Mouse (Mus musculus): Measurements from ENCODE around the gene 1700003E16Rik. TPM values are rescaled to one million over a fixed set of nuclear protein-coding genes. Genes with fewer than 3 reads are reported as not detected.

The 1700003E16Rik gene
- polyA plus RNA-seq, 1 experiment, result not detected

GRCm38 (mm10) chr6:83127419-83127818 is 28.8 kb upstream of the 1700003E16Rik start:
- H3K4me1 ChIP-seq (ENCODE audit: control insufficient read depth, insufficient read depth, low read length), result peaks cover 21% of the 10 kb centered on the region
- TF ChIP-seq CTCF (IDR thresholded peaks at IDR 0.05; ENCODE audit: low read depth, low read length), result no peak
- no peak for TF ChIP-seq POLR2A (IDR thresholded peaks at IDR 0.05; ENCODE audit: borderline replicate concordance, low read depth, low read length)
- H3K27ac ChIP-seq (ENCODE audit: insufficient read depth, low read depth, low read length), result no peak overlapping the region
- no peak overlapping the region for H3K4me3 ChIP-seq (ENCODE audit: insufficient read depth, low read length)

GRCm38 (mm10) chr6:83131469-83132034 is 24.7 kb upstream of the 1700003E16Rik start:
- no peak overlapping the region for H3K4me3 ChIP-seq (ENCODE audit: insufficient read depth, low read length)
- peaks cover 40% of the 10 kb centered on the region for H3K4me1 ChIP-seq (ENCODE audit: control insufficient read depth, insufficient read depth, low read length)
- TF ChIP-seq CTCF (IDR thresholded peaks at IDR 0.05; ENCODE audit: low read depth, low read length) (no peak), POLR2A (IDR thresholded peaks at IDR 0.05; ENCODE audit: borderline replicate concordance, low read depth, low read length) (no peak)
- peak overlapping the region; percentile 82 for H3K27ac ChIP-seq (ENCODE audit: insufficient read depth, low read depth, low read length)

DNA sequence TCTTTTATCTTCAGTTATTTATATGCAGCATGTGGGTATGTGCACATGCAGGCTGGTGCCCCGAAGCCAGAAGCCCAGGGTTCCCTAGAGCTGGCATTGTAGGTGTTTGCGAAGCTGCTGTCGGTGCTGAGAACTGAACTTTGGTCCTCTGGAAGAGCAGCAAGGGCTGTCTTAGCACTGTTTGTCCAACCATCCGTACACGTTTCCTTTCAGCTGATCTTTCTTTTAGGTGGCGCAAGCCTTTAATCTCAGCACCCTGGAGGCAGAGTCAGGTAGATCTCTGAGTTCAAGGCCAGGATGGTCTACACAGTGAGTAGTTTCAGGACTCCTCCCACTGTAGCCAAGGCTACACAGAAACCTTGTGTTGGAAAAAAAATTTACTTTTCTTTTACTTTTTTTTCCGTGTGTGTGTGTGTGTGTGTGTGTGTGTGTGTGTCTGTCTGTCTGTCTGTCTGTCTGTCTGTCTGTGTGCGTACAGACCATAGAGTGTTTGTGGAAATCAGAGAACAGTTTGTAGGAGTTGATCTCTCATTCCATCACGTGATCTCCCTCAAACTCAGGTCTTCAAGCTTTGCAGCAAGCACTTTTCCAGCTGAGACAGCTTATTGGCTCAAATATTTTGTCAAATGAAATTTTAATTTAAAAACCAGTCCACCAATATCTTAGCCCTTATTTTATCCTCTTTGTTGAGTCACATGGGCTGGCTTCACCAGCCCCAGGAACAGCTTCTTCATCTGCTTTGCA is 23.9 kb upstream of the 1700003E16Rik start:
- no peak for TF ChIP-seq POLR2A (IDR thresholded peaks at IDR 0.05; ENCODE audit: borderline replicate concordance, low read depth, low read length)
- TF ChIP-seq CTCF (IDR thresholded peaks at IDR 0.05; ENCODE audit: low read depth, low read length), result no peak

GRCm38 (mm10) chr6:83134226-83134625 is 22.0 kb upstream of the 1700003E16Rik start:
- Histone ChIP-seq H3K4me3 (ENCODE audit: insufficient read depth, low read length) (no peak overlapping the region), H3K27ac (ENCODE audit: insufficient read depth, low read depth, low read length) (no peak overlapping the region), H3K4me1 (ENCODE audit: control insufficient read depth, insufficient read depth, low read length) (peaks cover 45% of the 10 kb centered on the region)
- no peak for TF ChIP-seq CTCF (IDR thresholded peaks at IDR 0.05; ENCODE audit: low read depth, low read length)
- no peak for TF ChIP-seq POLR2A (IDR thresholded peaks at IDR 0.05; ENCODE audit: borderline replicate concordance, low read depth, low read length)

More for the DNA sequence above, 23.9 kb upstream of the 1700003E16Rik start:
- Histone ChIP-seq H3K4me3 (ENCODE audit: insufficient read depth, low read length) (no peak overlapping the region), H3K27ac (ENCODE audit: insufficient read depth, low read depth, low read length) (peak overlapping the region; percentile 68), H3K4me1 (ENCODE audit: control insufficient read depth, insufficient read depth, low read length) (peaks cover 40% of the 10 kb centered on the region)

DNA sequence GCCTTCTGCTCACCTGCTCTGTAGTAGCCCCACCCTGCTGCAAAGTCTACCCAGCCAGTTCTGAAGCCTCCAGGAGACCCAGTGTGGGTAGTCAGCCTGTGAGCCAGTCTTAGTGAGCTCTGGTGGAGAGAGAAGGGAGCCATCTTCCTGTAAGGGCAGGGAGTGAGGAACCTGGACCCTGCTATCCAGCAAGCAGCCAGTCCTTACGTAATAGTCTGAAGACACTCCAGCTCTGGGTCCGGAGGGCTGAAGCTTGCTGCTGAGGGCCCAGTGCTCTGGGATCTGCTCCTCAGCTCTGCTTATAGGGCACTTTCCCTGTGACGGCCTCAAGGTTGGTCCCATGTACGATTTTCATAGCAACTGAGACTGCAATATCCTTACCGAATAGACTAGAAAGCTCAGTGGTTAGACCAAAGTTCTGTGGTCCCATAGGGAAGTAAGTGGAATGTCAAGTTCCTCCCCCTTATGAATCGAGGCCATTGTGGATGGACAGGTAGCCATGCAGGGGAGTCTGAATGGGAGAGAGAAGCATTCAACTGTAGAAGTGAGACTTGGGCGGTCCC is 21.2 kb upstream of the 1700003E16Rik start, which contains the start of gene Rtkn:
Gene Rtkn, plus strand, starts transcription at position 513 of the 563 bp plus-strand sequence.
- TF ChIP-seq POLR2A (IDR thresholded peaks at IDR 0.05; ENCODE audit: borderline replicate concordance, low read depth, low read length), result no peak
- TF ChIP-seq CTCF (IDR thresholded peaks at IDR 0.05; ENCODE audit: low read depth, low read length), result no peak
- Histone ChIP-seq H3K4me1 (ENCODE audit: control insufficient read depth, insufficient read depth, low read length) (peaks cover 45% of the 10 kb centered on the region), H3K4me3 (ENCODE audit: insufficient read depth, low read length) (peak within 1 kb of the TSS; percentile 64; the same call in 1 of the 2 replicates), H3K27ac (ENCODE audit: insufficient read depth, low read depth, low read length) (no peak within 1 kb of the TSS)

DNA sequence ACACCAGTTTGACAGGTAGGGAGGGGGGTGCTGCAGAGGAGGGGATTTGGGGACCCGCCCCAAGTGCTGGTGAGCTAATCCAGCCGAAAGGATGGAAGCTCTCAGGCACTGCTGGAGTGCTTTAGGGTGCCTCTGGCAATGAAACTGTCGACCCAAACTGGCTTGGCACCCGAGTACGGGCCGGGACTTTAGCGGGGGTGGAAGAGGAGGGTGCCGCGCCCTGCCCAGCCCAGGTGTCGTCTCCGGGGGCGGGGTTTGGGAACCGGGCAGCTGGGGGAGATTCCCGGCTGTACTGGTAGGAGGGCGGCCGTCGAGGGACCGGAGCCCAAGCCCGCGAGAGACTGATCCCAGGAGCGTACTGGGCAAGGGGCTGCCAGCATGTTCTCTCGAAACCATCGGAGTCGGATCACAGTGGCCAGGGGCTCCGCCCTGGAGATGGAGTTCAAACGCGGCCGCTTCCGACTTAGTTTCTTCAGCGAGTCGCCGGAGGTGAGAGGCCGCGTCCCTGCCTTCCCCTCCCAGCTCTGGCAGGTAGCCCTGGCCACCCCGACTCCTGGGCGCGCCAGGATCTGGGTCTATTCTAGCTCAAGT is 20.5 kb upstream of the 1700003E16Rik start:
- Histone ChIP-seq H3K27ac (ENCODE audit: insufficient read depth, low read depth, low read length) (no peak overlapping the region), H3K4me3 (ENCODE audit: insufficient read depth, low read length) (no peak overlapping the region), H3K4me1 (ENCODE audit: control insufficient read depth, insufficient read depth, low read length) (peaks cover 43% of the 10 kb centered on the region)
- TF ChIP-seq CTCF (IDR thresholded peaks at IDR 0.05; ENCODE audit: low read depth, low read length), result no peak
- no peak for TF ChIP-seq POLR2A (IDR thresholded peaks at IDR 0.05; ENCODE audit: borderline replicate concordance, low read depth, low read length)

DNA sequence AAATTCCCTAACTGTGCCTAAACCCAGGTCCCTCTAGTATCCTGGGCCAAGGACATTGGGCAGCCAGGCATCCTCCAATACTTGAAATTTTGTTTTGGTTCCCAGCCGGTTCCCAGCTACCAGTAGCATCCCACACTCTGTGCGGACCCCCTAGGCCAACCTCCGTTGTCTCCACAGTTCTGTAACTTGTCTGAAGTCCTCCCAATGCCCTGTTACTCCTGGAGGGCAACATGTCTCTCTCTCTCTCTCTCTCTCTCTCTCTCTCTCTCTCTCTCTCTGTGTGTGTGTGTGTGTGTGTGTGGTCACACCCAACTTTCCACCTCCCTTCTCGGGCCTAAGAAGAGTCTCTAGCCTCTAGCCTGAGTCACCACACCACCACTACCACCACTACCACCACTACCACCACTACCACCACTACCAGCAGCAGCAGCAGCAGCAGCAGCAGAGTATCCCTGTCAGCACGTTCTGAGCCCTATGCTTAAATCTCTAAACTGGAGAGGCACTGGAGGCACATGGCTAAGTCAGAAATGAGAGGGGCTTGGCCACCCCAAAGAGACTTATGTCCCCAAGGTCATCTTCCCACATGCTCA is 19.8 kb upstream of the 1700003E16Rik start:
- Histone ChIP-seq H3K4me1 (ENCODE audit: control insufficient read depth, insufficient read depth, low read length) (peaks cover 37% of the 10 kb centered on the region), H3K27ac (ENCODE audit: insufficient read depth, low read depth, low read length) (peak overlapping the region; percentile 70), H3K4me3 (ENCODE audit: insufficient read depth, low read length) (peak overlapping the region; percentile 64)
- TF ChIP-seq CTCF (IDR thresholded peaks at IDR 0.05; ENCODE audit: low read depth, low read length) (no peak), POLR2A (IDR thresholded peaks at IDR 0.05; ENCODE audit: borderline replicate concordance, low read depth, low read length) (no peak)

DNA sequence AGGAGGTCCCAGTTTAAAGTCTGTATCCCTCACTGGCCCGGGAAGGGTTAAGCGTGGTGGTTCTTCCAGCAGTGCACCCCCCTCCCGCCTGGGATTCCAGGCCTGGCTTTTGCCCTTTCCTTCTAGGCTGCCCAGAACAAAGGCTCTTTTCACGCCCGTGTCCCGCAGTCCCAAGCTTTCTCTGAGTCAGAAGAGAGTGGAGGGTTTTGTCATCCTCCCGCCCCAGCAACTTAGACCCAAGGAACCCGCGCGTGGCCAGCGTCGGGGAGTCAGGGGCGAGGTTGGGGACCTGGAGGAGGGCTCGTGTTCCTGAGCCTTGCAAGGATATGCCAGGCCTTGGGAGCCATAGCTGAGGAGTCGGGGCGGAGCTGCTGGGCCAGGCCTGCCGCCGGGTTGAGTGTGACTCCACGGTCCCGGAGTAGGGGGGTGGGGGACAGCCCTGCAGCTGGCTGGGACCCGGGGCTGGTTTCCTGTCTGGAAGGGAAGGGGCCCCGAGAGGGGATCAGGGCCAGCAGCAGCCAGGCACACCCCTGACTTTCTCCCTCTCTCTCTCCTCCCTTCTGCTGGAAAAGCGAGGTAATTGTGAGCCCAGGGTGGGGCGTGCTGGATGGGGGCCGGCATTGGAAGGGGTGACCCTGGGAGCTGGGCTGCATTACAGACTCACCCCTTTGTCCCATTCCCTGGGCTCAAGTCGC is 19.2 kb upstream of the 1700003E16Rik start:
- H3K4me1 ChIP-seq (ENCODE audit: control insufficient read depth, insufficient read depth, low read length), result peaks cover 37% of the 10 kb centered on the region
- H3K4me3 ChIP-seq (ENCODE audit: insufficient read depth, low read length), result peak overlapping the region; percentile 64
- TF ChIP-seq POLR2A (IDR thresholded peaks at IDR 0.05; ENCODE audit: borderline replicate concordance, low read depth, low read length) (no peak), CTCF (IDR thresholded peaks at IDR 0.05; ENCODE audit: low read depth, low read length) (no peak)
- H3K27ac ChIP-seq (ENCODE audit: insufficient read depth, low read depth, low read length), result peak overlapping the region; percentile 70

- peak overlapping the region; percentile 70 for H3K27ac ChIP-seq (ENCODE audit: insufficient read depth, low read depth, low read length)
- H3K4me3 ChIP-seq (ENCODE audit: insufficient read depth, low read length), result peak overlapping the region; percentile 64
- H3K4me1 ChIP-seq (ENCODE audit: control insufficient read depth, insufficient read depth, low read length), result peaks cover 33% of the 10 kb centered on the region
- TF ChIP-seq POLR2A (IDR thresholded peaks at IDR 0.05; ENCODE audit: borderline replicate concordance, low read depth, low read length) (no peak), CTCF (IDR thresholded peaks at IDR 0.05; ENCODE audit: low read depth, low read length) (no peak)
These were observed 18.6 kb upstream of the 1700003E16Rik start for GRCm38 (mm10) chr6:83137576-83137950.

Data from bone marrow macrophage, adult 2 months (primary cell).